Mouse (Mus musculus) limb, embryonic 11.5 days (tissue): ENCODE measurements around the gene Ank3. TPM values are rescaled to one million over a fixed set of nuclear protein-coding genes. Genes with fewer than 3 reads are reported as not detected.
A peak's percentile ranks its signal among the peaks of the same experiment; 100 is the strongest.

Experiments used
- ATAC-seq: fragments of 200-750 bp; cut with Nextera tagmentation; 2 replicates; pipeline ENCODE4 v1.8.0; 2017; ENCODE audit warnings: low read depth; ENCODE audit not compliant: insufficient number of reproducible peaks, low FRiP score, low TSS enrichment
- DNase-seq: peaks from one replicate; pipeline ENCODE4 v3.0.0-alpha.2; 2015; ENCODE audit warnings: low spot score
- H3K27ac ChIP-seq: fragments of 300-500 bp; sonication (generic); replicated peaks from 2 replicates; pipeline ENCODE4 v1.5.1; 2014; ENCODE audit warnings: low read depth, mild to moderate bottlenecking, low read length
- H3K27me3 ChIP-seq: fragments of 300-500 bp; sonication (generic); 2 replicates; pipeline ENCODE4 v1.6.1; 2014; ENCODE audit warnings: mild to moderate bottlenecking, low read length, mixed read lengths; ENCODE audit not compliant: control insufficient read depth, insufficient read depth
- H3K36me3 ChIP-seq: fragments of 300-500 bp; sonication (generic); 2 replicates; pipeline ENCODE4 v1.6.1; 2014; ENCODE audit warnings: mild to moderate bottlenecking, low read length, moderate library complexity, mixed read lengths; ENCODE audit not compliant: control insufficient read depth, insufficient read depth
- H3K4me1 ChIP-seq: fragments of 300-500 bp; sonication (generic); 2 replicates; pipeline ENCODE4 v1.6.1; 2014; ENCODE audit warnings: low read length, mixed read lengths; ENCODE audit not compliant: control insufficient read depth, insufficient read depth
- H3K4me2 ChIP-seq: fragments of 300-500 bp; sonication (generic); 2 replicates; pipeline ENCODE4 v1.6.1; 2014; ENCODE audit warnings: low read depth, mild to moderate bottlenecking, moderate library complexity; ENCODE audit not compliant: severe bottlenecking
- H3K4me3 ChIP-seq: fragments of 300-500 bp; sonication (generic); 2 replicates; pipeline ENCODE4 v1.5.1; 2014; ENCODE audit warnings: low read depth, low read length
- H3K9ac ChIP-seq: fragments of 300-500 bp; sonication (generic); 2 replicates; pipeline ENCODE4 v1.6.1; 2014; ENCODE audit warnings: mild to moderate bottlenecking, low read length
- H3K9me3 ChIP-seq: fragments of 300-500 bp; sonication (generic); 2 replicates; pipeline ENCODE4 v1.6.1; 2016; ENCODE audit warnings: low read length; ENCODE audit not compliant: control insufficient read depth
- WGBS: fragments of 180-500 bp; shearing (Covaris S2); extraction: QIAGEN DNeasy Blood & Tissue Kit; methylation state at CpG from one replicate; pipeline ENCODE4 v1.1.7; 2014; 5-methylcytosine and 5-hydroxymethylcytosine counted together
- polyA plus RNA-seq: library from polyadenylated mRNA; unstranded; fragments of >200 nt; fragmentation: Nextera tagmentation; extraction: Ambion mirVana; gene quantifications from 2 replicates; pipeline ENCODE4 v1.2.1, GENCODE M21; 2014

Gene Ank3
- polyA plus RNA-seq, 1 experiment from 2014 or later: 22.3 TPM

GRCm38 (mm10) chr10:69576264-69576663, 177.7 kb downstream of the Ank3 start:
- no peak overlapping the region for H3K27ac ChIP-seq
- H3K36me3 ChIP-seq: no peaks in the 10 kb centered on the region
- H3K4me3 ChIP-seq: no peak overlapping the region
- H3K4me2 ChIP-seq: no peak overlapping the region
- peaks cover 8% of the 10 kb centered on the region; the same call in 1 of the 2 replicates for H3K4me1 ChIP-seq
- H3K27me3 ChIP-seq: 0 out of 2 replicates have a peak, but pooled peaks cover 3% of the 10 kb centered on the region
- no peaks in the 10 kb centered on the region for H3K9me3 ChIP-seq
- no peak overlapping the region for H3K9ac ChIP-seq
- no peak for ATAC-seq
- WGBS: 87% methylated on average over 7 of the region's 7 CpGs
- DNase-seq: no peak

- H3K27ac ChIP-seq: no peak overlapping the region
- no peak overlapping the region for H3K4me2 ChIP-seq
- no peak for ATAC-seq
- no peaks in the 10 kb centered on the region for H3K36me3 ChIP-seq
- H3K27me3 ChIP-seq: 0 out of 2 replicates have a peak, but pooled peaks cover 3% of the 10 kb centered on the region
- 83% methylated on average over 15 of the region's 15 CpGs for WGBS
- H3K4me3 ChIP-seq: no peak overlapping the region
- no peak overlapping the region for H3K9ac ChIP-seq
- DNase-seq: no peak
- H3K9me3 ChIP-seq: no peaks in the 10 kb centered on the region
- H3K4me1 ChIP-seq: peaks cover 5% of the 10 kb centered on the region; the same call in 1 of the 2 replicates
These were observed 178.6 kb downstream of the Ank3 start for GRCm38 (mm10) chr10:69577061-69577728.

- 79% methylated on average over 7 of the region's 7 CpGs for WGBS
- Histone ChIP-seq H3K9ac (no peak overlapping the region), H3K4me1 (peaks cover 3% of the 10 kb centered on the region; the same call in 1 of the 2 replicates), H3K9me3 (no peaks in the 10 kb centered on the region), H3K27ac (no peak overlapping the region), H3K27me3 (0 out of 2 replicates have a peak, but pooled peaks cover 3% of the 10 kb centered on the region), H3K4me3 (no peak overlapping the region), H3K36me3 (no peaks in the 10 kb centered on the region), H3K4me2 (no peak overlapping the region)
- no peak for ATAC-seq
- DNase-seq: no peak
These were observed 179.1 kb downstream of the Ank3 start for GRCm38 (mm10) chr10:69577729-69578061.

- Histone ChIP-seq H3K27me3 (no peaks in the 10 kb centered on the region), H3K27ac (no peak overlapping the region), H3K9ac (no peak overlapping the region), H3K36me3 (no peaks in the 10 kb centered on the region), H3K9me3 (no peaks in the 10 kb centered on the region), H3K4me3 (no peak overlapping the region), H3K4me2 (no peak overlapping the region), H3K4me1 (no peaks in the 10 kb centered on the region)
- WGBS: 78% methylated on average over 12 of the region's 12 CpGs
- no peak for DNase-seq
- ATAC-seq: no peak
These were observed 181.0 kb downstream of the Ank3 start for GRCm38 (mm10) chr10:69579585-69579984.

- H3K4me2 ChIP-seq: no peak overlapping the region
- DNase-seq (no peak), ATAC-seq (no peak)
- H3K9me3 ChIP-seq: no peaks in the 10 kb centered on the region
- no peak overlapping the region for H3K4me3 ChIP-seq
- H3K9ac ChIP-seq: no peak overlapping the region
- 92% methylated on average over 2 of the region's 2 CpGs for WGBS
- no peaks in the 10 kb centered on the region for H3K36me3 ChIP-seq
- H3K27me3 ChIP-seq: no peaks in the 10 kb centered on the region
- no peak overlapping the region for H3K27ac ChIP-seq
- H3K4me1 ChIP-seq: no peaks in the 10 kb centered on the region
These were observed 183.0 kb downstream of the Ank3 start for GRCm38 (mm10) chr10:69581525-69581924.

GRCm38 (mm10) chr10:69583874-69584481, 185.4 kb downstream of the Ank3 start:
- WGBS: 4% methylated on average over 11 of the region's 11 CpGs
- ATAC-seq: peak; percentile 86
- H3K36me3 ChIP-seq: no peaks in the 10 kb centered on the region
- H3K9me3 ChIP-seq: no peaks in the 10 kb centered on the region
- DNase-seq: peak; percentile 78
- no peaks in the 10 kb centered on the region for H3K27me3 ChIP-seq
- no peak overlapping the region for H3K4me2 ChIP-seq
- peak overlapping the region; percentile 37; the same call in 1 of the 2 replicates for H3K27ac ChIP-seq
- H3K9ac ChIP-seq: no peak overlapping the region
- no peak overlapping the region for H3K4me3 ChIP-seq
- H3K4me1 ChIP-seq: no peaks in the 10 kb centered on the region

- Histone ChIP-seq H3K9ac (no peak overlapping the region), H3K36me3 (no peaks in the 10 kb centered on the region), H3K4me2 (no peak overlapping the region), H3K9me3 (no peaks in the 10 kb centered on the region), H3K4me3 (no peak overlapping the region), H3K27me3 (no peaks in the 10 kb centered on the region), H3K4me1 (no peaks in the 10 kb centered on the region), H3K27ac (no peak overlapping the region)
- ATAC-seq: no peak
- WGBS: 90% methylated on average over 5 of the region's 5 CpGs
- DNase-seq: no peak
These were observed 186.0 kb downstream of the Ank3 start for GRCm38 (mm10) chr10:69584566-69584965.

GRCm38 (mm10) chr10:69585271-69585670, 186.7 kb downstream of the Ank3 start:
- WGBS: 90% methylated on average over 3 of the region's 3 CpGs
- Histone ChIP-seq H3K36me3 (no peaks in the 10 kb centered on the region), H3K27ac (no peak overlapping the region), H3K4me1 (no peaks in the 10 kb centered on the region), H3K4me3 (no peak overlapping the region), H3K4me2 (no peak overlapping the region), H3K9me3 (no peaks in the 10 kb centered on the region), H3K9ac (no peak overlapping the region), H3K27me3 (no peaks in the 10 kb centered on the region)
- DNase-seq (no peak), ATAC-seq (no peak)
